Comparison of ENCODE assay signal across 30 mouse cellular contexts in the genomic region with DNA sequence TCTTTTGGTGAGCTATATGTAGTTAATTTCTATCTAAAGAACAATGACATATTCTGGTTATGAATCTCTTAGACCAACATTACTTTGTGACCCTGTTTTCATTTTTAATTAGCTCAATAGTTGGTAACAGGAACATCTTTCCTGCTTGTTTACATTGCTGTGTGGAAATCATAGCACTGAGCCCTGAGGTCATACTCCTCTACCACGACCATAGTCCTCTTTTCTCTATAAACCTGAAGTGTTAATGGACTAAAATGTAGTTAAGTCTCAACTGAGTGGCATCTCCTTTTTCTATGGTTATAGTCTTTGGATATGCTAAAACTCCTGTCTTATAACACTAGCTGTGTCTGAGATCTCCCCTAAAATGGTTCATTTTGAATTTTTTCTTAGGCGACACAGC.
DNase-seq lines count a peak whose midpoint lies in the region; ATAC-seq and TF ChIP-seq lines count a peak whose summit lies in the region.
"Had no signal": no experiment of that assay in that cellular context is flagged by ENCODE, and none has a peak within 500 bp of the region (broad histone marks: within the 10 kb centered on the region; RNA-seq: fewer than 3 reads in every experiment).

No protein-coding gene starts in this region.

- DNase-seq in 3T3-L1 (ENCODE audit: low read depth, low spot score): peak; percentile 21
- DNase-seq in MEL (ENCODE audit: low read depth, low spot score): no peak
- no peak for DNase-seq in liver, embryonic 11.5 days (ENCODE audit: low spot score)
- no peak for DNase-seq in thymus, postnatal 14 days
- DNase-seq in layer of hippocampus, postnatal 10 days (ENCODE audit: low spot score in 2 of 2): no peak
- no peak for DNase-seq in Muller cell, postnatal 12 days (ENCODE audit: inconsistent ontology term)
- DNase-seq: adrenal gland, postnatal 10 days; cerebellum, adult 11 months; cerebellum, adult 9-10 months; cerebellum, postnatal 36 days; embryo, embryonic 11 days; forebrain, postnatal 0 days; heart, postnatal 4 days; kidney, postnatal 14 days; spleen, adult 18-20 months; thymus, postnatal 25 days had no signal

- no peaks in the 10 kb centered on the region for H3K9me3 ChIP-seq in MEL (replicated peaks; ENCODE audit: insufficient read depth, low read length)
- no peaks in the 10 kb centered on the region for H3K9me3 ChIP-seq in liver, embryonic 11.5 days (ENCODE audit: control insufficient read depth, low read length)
- H3K9me3 ChIP-seq in liver, embryonic 16.5 days (replicated peaks; ENCODE audit: control insufficient read depth, low read length): no peaks in the 10 kb centered on the region
- H3K9me3 ChIP-seq: embryonic facial prominence, embryonic 12.5 days; forebrain, embryonic 12.5 days; heart, embryonic 15.5 days; limb, embryonic 13.5 days; midbrain, embryonic 13.5 days; neural tube, embryonic 15.5 days had no signal

- WGBS in liver, embryonic 11.5 days: 71% methylated on average over 2 of the region's 2 CpGs
- 41% methylated on average over 2 of the region's 2 CpGs for WGBS in liver, embryonic 16.5 days (ENCODE audit: insufficient replicate concordance)

- no peak for TF ChIP-seq EP300 in MEL (IDR thresholded peaks at IDR 0.05; ENCODE audit: low read depth in 1 of 2, low read length in 2 of 2)

- no peak for TF ChIP-seq CTCF in MEL (IDR thresholded peaks at IDR 0.05 in 2 of 3, conservative IDR thresholded peaks at IDR 0.05 in 1 of 3; ENCODE audit: control insufficient read depth in 1 of 3, insufficient read depth in 1 of 3, low read depth in 2 of 3, low read length in 3 of 3, poor library complexity in 1 of 3, severe bottlenecking in 1 of 3)

- no peak overlapping the region; a peak in 1 of 4 replicates for H3K4me3 ChIP-seq in MEL (ENCODE audit: control insufficient read depth in 1 of 2, insufficient read depth in 1 of 2, low read depth in 2 of 2, low read length in 2 of 2)
- H3K4me3 ChIP-seq in liver, embryonic 11.5 days (ENCODE audit: low read depth, low read length): no peak overlapping the region
- H3K4me3 ChIP-seq in liver, embryonic 16.5 days (ENCODE audit: low read depth, low read length): no peak overlapping the region
- H3K4me3 ChIP-seq: embryonic facial prominence, embryonic 12.5 days; erythroblast, embryonic 14.5 days; forebrain, embryonic 12.5 days; heart, embryonic 15.5 days; left cerebral cortex, adult 2 months; limb, embryonic 13.5 days; midbrain, embryonic 13.5 days; neural tube, embryonic 15.5 days had no signal

- peaks cover 0 to 12% of the 10 kb centered on the region in 2 experiments; a peak in 2 of 4 replicates for H3K36me3 ChIP-seq in MEL (ENCODE audit: control insufficient read depth in 1 of 2, insufficient read depth in 2 of 2, low read length in 2 of 2)
- no peaks in the 10 kb centered on the region for H3K36me3 ChIP-seq in liver, embryonic 11.5 days (ENCODE audit: control insufficient read depth, insufficient read depth, low read length)
- no peaks in the 10 kb centered on the region for H3K36me3 ChIP-seq in liver, embryonic 16.5 days (ENCODE audit: control insufficient read depth, insufficient read depth)
- H3K36me3 ChIP-seq: embryonic facial prominence, embryonic 12.5 days; forebrain, embryonic 12.5 days; heart, embryonic 15.5 days; limb, embryonic 13.5 days; midbrain, embryonic 13.5 days; neural tube, embryonic 15.5 days had no signal

- peak overlapping the region; percentile 19; the same call in 1 of the 2 replicates for H3K27ac ChIP-seq in MEL (ENCODE audit: control insufficient read depth, low read depth, low read length)
- peak overlapping the region; percentile 32; the same call in 1 of the 2 replicates for H3K27ac ChIP-seq in liver, embryonic 11.5 days (ENCODE audit: low read depth, low read length)
- peak overlapping the region; percentile 82 for H3K27ac ChIP-seq in liver, embryonic 16.5 days (ENCODE audit: low read length)
- H3K27ac ChIP-seq: embryonic facial prominence, embryonic 12.5 days; forebrain, embryonic 12.5 days; heart, embryonic 15.5 days; hindbrain, embryonic 14.5 days; left cerebral cortex, adult 2 months; limb, embryonic 13.5 days; midbrain, embryonic 13.5 days; neural tube, embryonic 15.5 days had no signal

- no peaks in the 10 kb centered on the region for H3K27me3 ChIP-seq in MEL (ENCODE audit: control insufficient read depth in 1 of 2, insufficient read depth in 2 of 2, low read length in 2 of 2)
- no peaks in the 10 kb centered on the region for H3K27me3 ChIP-seq in liver, embryonic 11.5 days (replicated peaks; ENCODE audit: control insufficient read depth, insufficient read depth, low read length)
- H3K27me3 ChIP-seq in liver, embryonic 16.5 days (ENCODE audit: control insufficient read depth, insufficient read depth, low read depth, low read length): no peaks in the 10 kb centered on the region
- H3K27me3 ChIP-seq: CH12.LX; embryonic facial prominence, embryonic 12.5 days; forebrain, embryonic 12.5 days; heart, embryonic 15.5 days; limb, embryonic 13.5 days; midbrain, embryonic 13.5 days; neural tube, embryonic 15.5 days; Patski had no signal

- H3K4me1 ChIP-seq in MEL (ENCODE audit: control insufficient read depth in 1 of 2, insufficient read depth in 2 of 2, low read length in 2 of 2): peaks cover 3 to 7% of the 10 kb centered on the region in 2 experiments
- H3K4me1 ChIP-seq in liver, embryonic 11.5 days (replicated peaks; ENCODE audit: control insufficient read depth, insufficient read depth, low read length): 0 out of 2 replicates have a peak, but pooled peaks cover 2% of the 10 kb centered on the region
- peaks cover 21% of the 10 kb centered on the region for H3K4me1 ChIP-seq in liver, embryonic 16.5 days (ENCODE audit: control insufficient read depth, low read depth, low read length)
- H3K4me1 ChIP-seq: embryonic facial prominence, embryonic 12.5 days; heart, embryonic 15.5 days; midbrain, embryonic 13.5 days had no signal

- peak; percentile 40; the same call in 1 of the 2 replicates for ATAC-seq in liver, embryonic 11.5 days (replicated peaks; ENCODE audit: low FRiP score)
- ATAC-seq in liver, embryonic 16.5 days (ENCODE audit: low read depth): peak; percentile 43
- ATAC-seq: forebrain, postnatal 0 days; intestine, postnatal 0 days; midbrain, embryonic 13.5 days; Patski had no signal

- H3K4me2 ChIP-seq in liver, embryonic 11.5 days: no peak overlapping the region
- peak overlapping the region; percentile 21 for H3K4me2 ChIP-seq in liver, embryonic 16.5 days (ENCODE audit: low read depth, low read length)
- H3K4me2 ChIP-seq: embryonic facial prominence, embryonic 12.5 days; forebrain, embryonic 12.5 days; heart, embryonic 15.5 days; hindbrain, embryonic 14.5 days; limb, embryonic 13.5 days; lung, embryonic 14.5 days; midbrain, embryonic 13.5 days; neural tube, embryonic 15.5 days had no signal

- H3K79me2 ChIP-seq in MEL (ENCODE audit: control insufficient read depth, insufficient read depth, low read length, poor library complexity): no peaks in the 10 kb centered on the region

- no peak overlapping the region for H3K9ac ChIP-seq in MEL (ENCODE audit: control insufficient read depth, low read depth, low read length, poor library complexity, severe bottlenecking)
- H3K9ac ChIP-seq in liver, embryonic 11.5 days (ENCODE audit: low read depth, low read length): no peak overlapping the region
- H3K9ac ChIP-seq in liver, embryonic 16.5 days (ENCODE audit: low read depth, low read length): no peak overlapping the region
- H3K9ac ChIP-seq: embryonic facial prominence, embryonic 12.5 days; forebrain, embryonic 12.5 days; forebrain, postnatal 0 days; heart, embryonic 15.5 days; hindbrain, embryonic 14.5 days; limb, embryonic 13.5 days; lung, embryonic 14.5 days; midbrain, embryonic 13.5 days; neural tube, embryonic 15.5 days had no signal

- no peak for TF ChIP-seq POLR2A in MEL (IDR thresholded peaks at IDR 0.05; ENCODE audit: control insufficient read depth in 1 of 2, insufficient read depth in 1 of 2, low read depth in 1 of 2, low read length in 2 of 2, poor library complexity in 1 of 2)

- TF ChIP-seq RAD21 in MEL (IDR thresholded peaks at IDR 0.05; ENCODE audit: low read depth, low read length): no peak

TF ChIP-seq in MEL, 35 proteins besides CTCF, POLR2A, EP300 and RAD21:
- no peak for TF ChIP-seq ELF1 (IDR thresholded peaks at IDR 0.05; ENCODE audit: low read depth, low read length)
- no peak for TF ChIP-seq MEF2A (IDR thresholded peaks at IDR 0.05; ENCODE audit: extremely low read depth, insufficient replicate concordance, low read depth, low read length, poor library complexity, severe bottlenecking)
- no peak for TF ChIP-seq BHLHE40 (IDR thresholded peaks at IDR 0.05; ENCODE audit: borderline replicate concordance, low read depth, low read length)
- no peak for TF ChIP-seq NRF1 (IDR thresholded peaks at IDR 0.05; ENCODE audit: insufficient read depth, low read depth, low read length, poor library complexity, severe bottlenecking)
- TF ChIP-seq KAT2A (conservative IDR thresholded peaks at IDR 0.05; ENCODE audit: low read depth, low read length): no peak
- no peak for TF ChIP-seq JUND (IDR thresholded peaks at IDR 0.05; ENCODE audit: low read depth, low read length)
- no peak for TF ChIP-seq MAZ (IDR thresholded peaks at IDR 0.05; ENCODE audit: low read depth, low read length)
- no peak for TF ChIP-seq HCFC1 (IDR thresholded peaks at IDR 0.05; ENCODE audit: low read depth, low read length)
- TF ChIP-seq POLR2AphosphoS2 (IDR thresholded peaks at IDR 0.05; ENCODE audit: low read length): no peak
- TF ChIP-seq UBTF (IDR thresholded peaks at IDR 0.05; ENCODE audit: borderline replicate concordance, insufficient read depth, low read depth, low read length): no peak
- TF ChIP-seq ZMIZ1 (IDR thresholded peaks at IDR 0.05; ENCODE audit: low read depth, low read length): no peak
- TF ChIP-seq USF2 (IDR thresholded peaks at IDR 0.05; ENCODE audit: borderline replicate concordance in 1 of 2, insufficient read depth in 1 of 2, low read depth in 1 of 2, low read length in 2 of 2): no peak
- no peak for TF ChIP-seq ZKSCAN1 (IDR thresholded peaks at IDR 0.05; ENCODE audit: low read depth, low read length)
- no peak for TF ChIP-seq USF1 (IDR thresholded peaks at IDR 0.05; ENCODE audit: low read depth, low read length)
- TF ChIP-seq TCF12 (IDR thresholded peaks at IDR 0.05; ENCODE audit: low read depth, low read length): no peak
- no peak for TF ChIP-seq GABPA (IDR thresholded peaks at IDR 0.05; ENCODE audit: low read depth, low read length)
TF ChIP-seq in MEL: peak in this region for 0.

Comparison
In these comparisons a context has a peak if more than half of its experiments do, and no peak if none do; other contexts are left out.
1. H3K27ac ChIP-seq: peak in every context shown above with its lines; median percentile 82 in liver, embryonic 16.5 days; 32 in liver, embryonic 11.5 days; 19 in MEL.